Mouse (Mus musculus) cortical plate, adult 2 months (tissue): ENCODE data around the gene Lrrc56. TPM values are rescaled to one million over a fixed set of nuclear protein-coding genes. Genes with fewer than 3 reads are reported as not detected.

ENCODE experiments used
- H3K27ac ChIP-seq: fragments of 200-500 bp; 2 replicates; pipeline ENCODE4 v1.5.1; 2012; ENCODE audit warnings: low read length, control low read depth, inconsistent platforms; ENCODE audit not compliant: insufficient read depth
- H3K4me1 ChIP-seq: fragments of 200-500 bp; 2 replicates; pipeline ENCODE4 v1.6.1; 2011; ENCODE audit warnings: low read length; ENCODE audit not compliant: control insufficient read depth, insufficient read depth
- H3K4me3 ChIP-seq: fragments of 200-500 bp; 2 replicates; pipeline ENCODE4 v1.5.1; 2011; ENCODE audit warnings: mild to moderate bottlenecking, low read length, control low read depth; ENCODE audit not compliant: insufficient read depth
- CTCF ChIP-seq: fragments of 200-500 bp; IDR thresholded peaks from 2 replicates; pipeline ENCODE4 v1.5.1; 2011; ENCODE audit warnings: mild to moderate bottlenecking, control low read depth, low read length; ENCODE audit not compliant: insufficient read depth; ENCODE audit errors: extremely low read depth
- POLR2A ChIP-seq: fragments of 200-500 bp; IDR thresholded peaks from 2 replicates; pipeline ENCODE4 v1.6.1; 2011; ENCODE audit warnings: mild to moderate bottlenecking, low read length, control low read depth; ENCODE audit not compliant: insufficient read depth; ENCODE audit errors: extremely low read depth
- polyA plus RNA-seq: library from polyadenylated mRNA; depleted of rRNA; stranded (reverse); fragments of >200 nt; gene quantifications from 2 replicates; pipeline ENCODE4 v1.2.3, GENCODE M21; 2012

Lrrc56 gene
- polyA plus RNA-seq, 1 experiment: 5.8 TPM

DNA sequence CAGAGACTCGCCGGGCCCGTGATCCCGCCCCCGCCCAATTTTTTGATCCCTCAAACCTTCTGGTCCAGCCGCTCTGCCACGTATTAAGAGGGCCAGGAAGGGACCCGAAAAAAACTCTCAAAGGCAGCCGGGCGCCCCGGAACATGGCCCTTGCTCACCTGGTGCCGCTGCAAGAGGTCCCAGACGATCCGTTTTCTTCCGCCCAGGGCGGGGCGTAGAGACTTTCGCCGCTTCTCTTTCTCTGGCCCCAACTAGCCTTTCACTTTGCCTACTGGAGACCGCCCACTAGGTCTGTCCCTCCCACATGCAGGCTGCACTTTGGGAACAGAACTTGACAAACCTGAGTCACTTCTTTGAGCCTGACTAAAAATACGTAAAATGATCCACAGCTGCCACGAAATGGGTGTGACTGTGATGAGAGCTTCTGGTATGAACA is 25.4 kb upstream of the Lrrc56 start:
- TF ChIP-seq POLR2A: no peak
- no peak for TF ChIP-seq CTCF
- Histone ChIP-seq H3K4me1 (peaks cover 3% of the 10 kb centered on the region), H3K4me3 (peak overlapping the region; percentile 40), H3K27ac (peak overlapping the region; percentile 2; the same call in 1 of the 2 replicates)

DNA sequence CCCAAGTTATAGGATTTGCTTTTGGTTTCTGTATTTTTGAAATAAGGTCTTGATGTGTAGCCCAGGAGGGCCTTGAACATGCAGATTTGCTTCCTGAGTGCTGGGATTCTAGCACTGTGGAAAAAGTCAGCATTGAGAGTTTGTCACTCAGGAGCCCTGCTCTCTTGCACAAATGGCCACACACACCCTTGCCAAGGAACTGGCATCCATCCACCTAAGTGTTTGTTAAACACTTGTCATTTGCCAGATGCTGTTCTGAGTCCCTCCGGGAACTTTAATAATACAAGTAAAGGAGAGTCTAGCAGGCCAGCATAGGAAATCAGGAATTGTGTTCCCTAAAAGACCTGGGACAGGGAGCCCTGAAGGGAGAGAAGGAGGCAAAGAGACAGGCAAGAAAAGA is 24.7 kb upstream of the Lrrc56 start:
- Histone ChIP-seq H3K4me1 (peaks cover 3% of the 10 kb centered on the region), H3K4me3 (no peak overlapping the region), H3K27ac (no peak overlapping the region)
- TF ChIP-seq POLR2A (no peak), CTCF (no peak)

DNA sequence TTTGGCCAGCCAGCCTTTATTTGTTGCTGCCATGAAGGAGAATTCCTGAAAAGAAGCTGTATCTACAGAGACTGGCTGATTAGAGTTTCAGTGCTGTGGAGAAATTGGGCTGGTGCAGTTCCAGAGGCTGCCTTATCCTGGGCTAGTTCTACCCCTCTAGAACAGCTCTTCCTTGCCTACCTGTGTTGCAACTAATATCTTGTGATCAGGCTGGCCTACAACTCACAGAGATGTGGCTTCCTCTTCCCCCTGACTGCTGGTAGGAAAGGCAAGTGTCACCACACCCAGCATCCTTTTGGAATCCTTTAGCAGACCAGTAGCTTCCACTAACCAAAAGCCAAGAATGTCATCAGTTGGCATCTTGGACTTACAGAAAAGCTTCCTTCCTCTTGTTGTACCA is 24.1 kb upstream of the Lrrc56 start:
- TF ChIP-seq POLR2A (no peak), CTCF (no peak)
- peaks cover 3% of the 10 kb centered on the region for H3K4me1 ChIP-seq
- H3K4me3 ChIP-seq: no peak overlapping the region
- no peak overlapping the region for H3K27ac ChIP-seq

DNA sequence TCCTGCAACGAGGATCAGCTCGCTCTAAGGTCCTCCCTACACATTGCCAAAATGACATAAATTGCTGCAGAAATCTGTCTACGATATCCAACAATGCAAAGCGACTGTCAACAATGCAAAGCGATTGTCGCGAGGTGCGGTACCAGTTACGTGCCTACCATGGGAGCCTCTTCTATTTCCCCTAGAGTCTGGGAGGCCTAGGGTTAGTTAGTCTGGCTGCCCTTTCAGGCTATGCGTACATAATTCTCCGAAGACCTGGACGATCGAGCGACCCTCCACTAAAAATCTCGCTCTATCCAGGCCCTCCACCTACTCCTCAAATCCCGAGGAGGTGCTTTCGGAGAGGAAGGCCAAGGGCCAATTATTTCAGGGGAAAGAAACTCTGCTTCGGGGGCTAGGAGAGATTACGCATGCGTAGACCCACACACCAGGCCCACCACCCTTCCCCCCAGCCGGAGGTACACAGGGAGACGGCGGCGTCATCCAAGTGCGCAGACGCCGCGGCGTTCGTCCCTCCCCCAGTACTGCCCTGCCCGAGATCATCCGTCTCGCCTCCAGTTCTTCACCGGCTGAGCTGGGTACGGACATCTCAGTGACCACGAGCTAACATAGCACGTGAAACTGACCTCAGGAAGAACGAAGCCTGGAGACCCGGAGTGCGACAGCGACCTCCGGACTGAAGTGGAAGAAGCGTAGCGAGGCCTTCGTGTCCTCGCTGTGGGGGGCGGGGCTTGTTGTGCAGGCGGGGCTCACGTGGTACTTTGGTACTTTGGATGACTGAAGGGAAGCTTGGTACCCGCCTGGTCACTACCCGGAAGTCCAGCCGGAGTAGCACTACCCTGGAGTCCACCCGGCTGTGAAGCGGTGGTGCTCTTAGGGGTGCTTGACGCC is 21.6 kb upstream of the Lrrc56 start, which contains the start of gene Rnh1:
TSS of gene Rnh1 (minus strand) at position 742 of the 891 bp plus-strand sequence.
- TF ChIP-seq CTCF: no peak
- peak; percentile 94 for TF ChIP-seq POLR2A
- Histone ChIP-seq H3K4me1 (peaks cover 3% of the 10 kb centered on the region), H3K27ac (peak within 1 kb of the TSS; percentile 74), H3K4me3 (peak within 1 kb of the TSS; percentile 58)

DNA sequence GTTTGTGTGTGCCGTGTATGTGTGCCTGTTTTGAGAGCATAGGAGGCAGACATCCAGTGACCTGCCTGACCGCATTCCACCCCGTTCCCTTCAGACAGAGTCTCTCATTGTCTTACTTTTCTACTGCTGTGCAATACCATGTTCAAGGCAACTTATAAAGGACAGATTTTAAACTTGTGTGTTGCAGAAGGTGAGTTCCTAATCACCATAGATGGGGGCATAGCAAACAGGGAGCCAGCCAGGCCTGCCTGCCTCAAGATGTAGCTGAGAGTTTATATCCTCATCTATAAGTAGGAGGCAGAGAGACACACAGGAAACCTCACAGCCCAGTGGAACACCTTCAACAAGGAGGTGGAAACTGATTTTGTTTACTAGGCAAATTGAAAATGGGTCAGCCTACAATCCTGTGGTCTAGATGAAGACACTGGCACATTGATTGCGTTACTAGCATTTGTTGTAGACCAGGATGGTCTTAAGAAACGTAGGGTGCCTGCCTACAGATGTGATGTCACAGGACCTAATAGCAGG is 20.6 kb upstream of the Lrrc56 start:
- H3K4me3 ChIP-seq: peak overlapping the region; percentile 58; the same call in 1 of the 2 replicates
- TF ChIP-seq CTCF (no peak), POLR2A (no peak)
- peaks cover 3% of the 10 kb centered on the region for H3K4me1 ChIP-seq
- no peak overlapping the region for H3K27ac ChIP-seq

DNA sequence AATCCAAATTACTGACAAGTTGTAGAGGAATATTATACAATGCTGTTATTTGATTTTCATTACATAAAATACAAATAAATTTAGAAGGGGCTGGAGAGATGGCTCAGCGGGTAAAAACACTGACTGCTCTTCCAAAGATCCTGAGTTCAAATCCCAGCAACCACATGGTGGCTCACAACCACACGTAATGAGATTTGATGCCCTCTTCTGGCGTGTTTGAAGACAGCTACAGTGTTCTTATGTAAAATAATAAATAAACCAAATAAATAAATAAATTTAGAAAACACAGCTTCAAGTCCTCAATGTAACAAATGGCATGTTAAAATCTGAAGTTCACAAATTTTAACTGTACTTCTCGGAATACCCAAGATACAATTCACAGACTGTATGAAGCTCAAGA is 18.9 kb upstream of the Lrrc56 start:
- no peak overlapping the region for H3K4me3 ChIP-seq
- H3K27ac ChIP-seq: no peak overlapping the region
- no peak for TF ChIP-seq CTCF
- no peak for TF ChIP-seq POLR2A
- H3K4me1 ChIP-seq: peaks cover 3% of the 10 kb centered on the region

DNA sequence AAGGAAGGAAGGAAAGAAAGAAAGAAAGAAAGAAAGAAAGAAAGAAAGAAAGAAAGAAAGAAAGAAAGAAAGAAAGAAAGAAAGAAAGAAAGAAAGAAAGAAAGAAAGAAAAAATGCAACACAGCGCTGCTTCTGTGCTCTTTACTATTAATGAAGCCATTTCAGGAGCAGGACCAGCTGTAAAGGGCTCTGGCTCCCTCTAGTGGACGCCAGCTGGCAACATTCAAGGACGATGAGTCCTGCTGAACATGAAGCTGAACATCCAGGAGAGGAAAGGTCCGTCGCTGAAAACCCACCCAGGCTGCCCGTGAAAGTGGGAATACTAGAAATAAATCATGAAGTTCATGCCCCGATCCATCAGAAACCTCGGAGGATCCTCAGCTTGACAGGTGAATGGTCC is 17.8 kb upstream of the Lrrc56 start:
- TF ChIP-seq POLR2A: no peak
- TF ChIP-seq CTCF: peak; percentile 99
- H3K27ac ChIP-seq: no peak overlapping the region

DNA sequence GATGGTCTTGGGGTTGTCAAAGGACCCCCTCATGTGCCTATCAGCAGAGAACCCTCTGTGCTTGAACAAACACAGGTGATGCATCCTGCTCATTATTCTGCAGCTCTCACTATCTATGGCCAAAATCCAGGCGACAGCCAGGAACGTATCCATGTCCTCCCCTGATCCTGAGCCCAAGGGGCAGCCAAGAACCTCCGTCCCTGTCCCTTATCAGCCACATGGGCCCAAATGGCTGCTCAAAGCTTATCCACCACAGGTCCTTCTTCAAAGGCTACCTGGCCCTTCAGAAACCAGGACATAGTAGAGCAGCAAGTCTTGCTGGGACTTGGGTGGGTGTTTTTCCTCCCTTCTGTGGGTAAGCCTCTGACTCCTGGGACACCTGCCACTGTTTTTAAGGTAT is 5.8 kb upstream of the Lrrc56 start:
- H3K4me1 ChIP-seq: 0 out of 2 replicates have a peak, but pooled peaks cover 2% of the 10 kb centered on the region

More for the DNA sequence above, 17.8 kb upstream of the Lrrc56 start:
- H3K4me3 ChIP-seq: no peak overlapping the region
- peaks cover 3% of the 10 kb centered on the region for H3K4me1 ChIP-seq

DNA sequence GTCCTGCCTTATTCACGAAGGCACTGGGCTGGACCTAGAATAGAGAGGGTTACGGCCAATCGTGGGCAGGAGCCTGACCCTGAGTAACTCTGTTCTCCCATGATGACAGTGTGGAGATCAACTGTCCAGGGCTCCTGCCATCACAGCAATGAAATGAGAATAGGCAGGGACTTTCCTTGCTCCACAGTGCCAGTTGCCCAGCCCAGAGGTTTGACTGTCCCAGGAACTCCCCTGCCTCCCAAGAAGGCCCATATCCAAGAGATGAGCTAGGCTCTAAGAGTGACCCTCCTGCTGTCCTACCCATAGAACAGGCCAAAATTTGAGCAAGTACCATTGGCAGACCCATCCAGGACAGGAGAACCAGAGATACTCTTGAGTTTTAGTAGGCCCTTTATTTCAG is 5.2 kb upstream of the Lrrc56 start:
- no peak overlapping the region for H3K27ac ChIP-seq
- 0 out of 2 replicates have a peak, but pooled peaks cover 2% of the 10 kb centered on the region for H3K4me1 ChIP-seq
- TF ChIP-seq CTCF (no peak), POLR2A (no peak)
- no peak overlapping the region for H3K4me3 ChIP-seq

More for the DNA sequence above, 5.8 kb upstream of the Lrrc56 start:
- Histone ChIP-seq H3K4me3 (no peak overlapping the region), H3K27ac (no peak overlapping the region)
- no peak for TF ChIP-seq CTCF
- TF ChIP-seq POLR2A: no peak

DNA sequence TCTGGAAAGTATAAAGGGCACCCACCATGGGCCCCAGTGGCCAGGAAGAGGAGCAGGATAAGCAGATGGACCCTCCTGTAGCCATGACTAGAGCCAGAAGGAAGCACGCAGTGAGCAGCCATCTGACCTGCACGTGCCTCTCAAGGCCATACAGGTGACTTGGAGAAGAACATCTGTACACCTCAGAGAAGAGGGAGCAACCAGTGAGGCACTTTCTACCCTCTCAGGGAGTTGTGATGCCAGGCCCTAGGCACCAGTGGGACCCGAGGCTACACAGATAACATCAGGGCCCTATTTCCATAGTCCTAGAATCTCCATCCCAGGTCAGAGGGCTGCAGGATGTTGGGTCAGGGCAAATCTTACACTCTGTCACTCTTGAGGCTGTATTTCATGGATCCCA is 3.7 kb upstream of the Lrrc56 start:
- Histone ChIP-seq H3K4me3 (no peak overlapping the region), H3K4me1 (0 out of 2 replicates have a peak, but pooled peaks cover 2% of the 10 kb centered on the region), H3K27ac (no peak overlapping the region)
- no peak for TF ChIP-seq CTCF
